Mouse (Mus musculus): ENCODE measurements around the gene Chmp3. TPM values are rescaled to one million over a fixed set of nuclear protein-coding genes. Genes with fewer than 3 reads are reported as not detected.

Gene Chmp3
- total RNA-seq, 1 experiment from 2014 or later = 287 TPM

DNA sequence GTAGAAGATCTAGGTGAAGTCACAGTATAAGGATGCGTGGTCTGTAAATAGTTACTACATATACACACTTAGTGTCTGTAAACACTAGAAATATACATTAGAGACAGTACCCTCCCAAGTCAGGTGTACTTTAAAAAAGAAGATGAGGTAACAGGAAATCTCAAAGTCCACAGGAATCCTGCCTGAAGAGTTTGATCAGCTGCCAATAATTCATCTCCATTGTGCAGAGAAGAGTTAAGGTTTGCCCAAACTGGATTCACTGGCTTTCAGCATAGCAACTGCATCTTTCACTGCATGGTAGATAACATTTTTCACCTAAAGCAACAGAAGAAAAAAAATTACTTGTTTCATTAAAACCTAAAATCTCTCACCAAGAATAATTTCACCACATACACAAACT, 45.8 kb downstream of the Chmp3 start:
- no peak for ATAC-seq (replicated peaks; ENCODE audit: insufficient number of reproducible peaks, low FRiP score, low TSS enrichment, poor library complexity, severe bottlenecking)

GRCm38 (mm10) chr6:71590154-71590553, 46.6 kb downstream of the Chmp3 start:
- ATAC-seq (replicated peaks; ENCODE audit: insufficient number of reproducible peaks, low FRiP score, low TSS enrichment, poor library complexity, severe bottlenecking) = no peak

DNA sequence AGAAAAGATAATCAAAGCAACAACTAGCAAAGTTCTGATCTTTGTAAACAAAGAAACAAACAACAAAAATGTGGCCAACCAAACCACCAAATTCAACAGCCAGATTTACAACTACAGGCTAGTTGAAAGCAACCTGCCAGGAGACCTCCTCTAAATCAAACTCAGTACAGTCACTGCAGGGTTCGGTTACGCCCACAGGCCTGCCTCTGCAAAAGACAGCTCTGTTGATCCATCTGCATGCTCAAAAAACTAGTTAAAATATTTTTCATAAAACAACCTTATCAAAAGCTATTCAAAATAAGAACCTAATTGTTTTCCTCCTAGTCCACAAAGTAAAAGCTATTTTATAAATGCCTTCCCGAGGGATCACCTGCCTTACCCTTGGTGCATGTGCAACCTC, 64.2 kb downstream of the Chmp3 start:
- ATAC-seq (replicated peaks; ENCODE audit: insufficient number of reproducible peaks, low FRiP score, low TSS enrichment, poor library complexity, severe bottlenecking) = no peak

DNA sequence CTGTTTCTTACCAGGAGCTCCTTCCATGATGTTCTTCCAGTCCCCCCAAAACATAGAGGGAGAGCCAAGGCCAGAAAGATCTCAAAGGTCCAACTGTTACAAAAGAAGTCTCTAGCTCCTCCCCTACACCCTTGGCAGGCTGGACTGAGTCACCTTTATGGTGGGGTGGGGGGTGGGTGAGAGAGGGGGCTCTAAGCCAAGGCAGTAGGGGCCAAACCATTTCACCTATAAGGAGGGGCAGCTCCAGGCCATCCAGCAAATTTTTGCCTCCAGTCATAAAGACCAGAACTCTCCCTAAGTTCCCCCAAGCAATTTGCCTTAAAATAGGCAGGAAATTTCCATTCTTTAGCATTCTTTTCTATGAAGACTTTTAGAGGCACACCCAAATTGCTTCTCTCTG, 65.4 kb downstream of the Chmp3 start:
- no peak for ATAC-seq (replicated peaks; ENCODE audit: insufficient number of reproducible peaks, low FRiP score, low TSS enrichment, poor library complexity, severe bottlenecking)

- ATAC-seq (replicated peaks; ENCODE audit: insufficient number of reproducible peaks, low FRiP score, low TSS enrichment, poor library complexity, severe bottlenecking) = no peak
Observed at GRCm38 (mm10) chr6:71609968-71610367, 66.4 kb downstream of the Chmp3 start.

- no peak for ATAC-seq (replicated peaks; ENCODE audit: insufficient number of reproducible peaks, low FRiP score, low TSS enrichment, poor library complexity, severe bottlenecking)
Observed at GRCm38 (mm10) chr6:71613225-71613624, 69.6 kb downstream of the Chmp3 start.

DNA sequence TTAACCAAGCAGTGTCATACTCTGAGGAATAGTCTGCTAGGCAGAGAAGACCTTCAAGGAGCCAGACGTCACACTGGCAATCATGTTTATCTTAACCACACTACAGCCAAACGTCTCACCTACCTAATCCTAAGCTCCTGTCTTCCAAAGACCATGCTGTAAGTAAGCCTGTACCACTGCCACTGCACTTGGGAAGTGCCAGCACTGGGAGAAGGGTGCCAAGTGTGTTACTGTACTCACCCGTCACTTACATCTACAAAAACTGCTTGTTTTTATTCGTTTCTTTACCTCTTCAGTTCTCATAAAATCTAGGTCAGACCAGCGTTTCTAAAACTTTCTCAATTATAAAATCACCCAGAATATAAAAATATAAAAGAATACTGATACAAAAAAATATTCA, 73.4 kb downstream of the Chmp3 start:
- ATAC-seq (replicated peaks; ENCODE audit: insufficient number of reproducible peaks, low FRiP score, low TSS enrichment, poor library complexity, severe bottlenecking) = no peak

DNA sequence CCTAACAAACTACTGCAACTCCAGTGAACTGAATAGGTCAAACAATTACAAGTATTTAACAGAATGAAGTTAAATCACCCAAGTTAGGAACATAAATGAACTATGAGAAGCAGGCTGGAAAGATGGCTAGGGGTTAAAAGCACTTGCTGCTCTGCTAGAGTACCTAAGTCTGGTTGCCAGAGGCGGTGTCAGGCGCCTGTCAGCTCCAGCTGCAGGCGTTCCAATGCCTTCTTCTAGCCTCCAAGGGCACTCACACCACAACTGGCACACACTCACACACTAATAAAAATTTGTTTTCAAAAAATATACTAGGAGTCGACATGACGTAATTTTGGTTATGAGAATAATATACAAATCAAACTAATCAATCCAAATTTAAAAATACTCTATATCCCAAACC, 78.0 kb downstream of the Chmp3 start:
- ATAC-seq (replicated peaks; ENCODE audit: insufficient number of reproducible peaks, low FRiP score, low TSS enrichment, poor library complexity, severe bottlenecking) = no peak

GRCm38 (mm10) chr6:71621981-71622380, 78.4 kb downstream of the Chmp3 start:
- ATAC-seq (replicated peaks; ENCODE audit: insufficient number of reproducible peaks, low FRiP score, low TSS enrichment, poor library complexity, severe bottlenecking) = no peak

GRCm38 (mm10) chr6:71624723-71625122, 81.1 kb downstream of the Chmp3 start:
- ATAC-seq (replicated peaks; ENCODE audit: insufficient number of reproducible peaks, low FRiP score, low TSS enrichment, poor library complexity, severe bottlenecking) = no peak

GRCm38 (mm10) chr6:71625984-71626383, 82.4 kb downstream of the Chmp3 start:
- ATAC-seq (replicated peaks; ENCODE audit: insufficient number of reproducible peaks, low FRiP score, low TSS enrichment, poor library complexity, severe bottlenecking) = no peak

GRCm38 (mm10) chr6:71627325-71627724, 83.7 kb downstream of the Chmp3 start:
- ATAC-seq (replicated peaks; ENCODE audit: insufficient number of reproducible peaks, low FRiP score, low TSS enrichment, poor library complexity, severe bottlenecking) = no peak

DNA sequence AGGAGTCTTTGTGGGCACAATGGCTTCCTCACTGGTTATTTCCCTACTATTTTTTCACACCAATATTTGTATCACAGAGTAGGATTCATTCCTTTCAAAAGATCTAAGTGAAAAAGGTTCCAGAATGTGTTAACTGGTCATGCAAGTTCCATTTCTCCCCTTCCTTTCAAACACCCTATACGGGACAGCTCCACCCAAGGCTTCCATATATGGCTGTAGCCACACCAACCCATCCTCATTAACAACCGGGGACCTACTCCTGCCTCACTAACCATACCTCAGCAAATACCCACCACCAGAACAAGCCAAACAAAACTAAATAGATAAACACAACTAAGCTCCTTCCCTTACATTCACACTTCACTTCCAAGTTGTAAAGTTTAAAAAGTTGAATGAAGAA, 87.6 kb downstream of the Chmp3 start:
- ATAC-seq (replicated peaks; ENCODE audit: insufficient number of reproducible peaks, low FRiP score, low TSS enrichment, poor library complexity, severe bottlenecking) = no peak

GRCm38 (mm10) chr6:71631706-71632461, 88.3 kb downstream of the Chmp3 start:
- no peak for ATAC-seq (replicated peaks; ENCODE audit: insufficient number of reproducible peaks, low FRiP score, low TSS enrichment, poor library complexity, severe bottlenecking)

Other genes starting within 250 kb of the Chmp3 start
- not detected in 3 replicates for gene Smyd1, start 221.6 kb upstream of the Chmp3 start, total RNA-seq (2017)
- 2.2 to 2.3 TPM in 2 of 3 replicates, not detected in the other for gene Cd8b1, start 221.0 kb upstream of the Chmp3 start, total RNA-seq (2017)
- gene Cd8a, start 170.4 kb upstream of the Chmp3 start, total RNA-seq (2017) = 2.0 to 4.0 TPM in 2 of 3 replicates, not detected in the other
- gene Rmnd5a, start 103.2 kb upstream of the Chmp3 start, total RNA-seq (2017) = 50.1 to 58.5 TPM (median 56.7 TPM) in 3 replicates
- gene Rnf103, start 49.9 kb upstream of the Chmp3 start, total RNA-seq (2017) = 42.9 to 54.1 TPM (median 53.0 TPM) in 3 replicates
- 77.8 to 102 TPM (median 93.9 TPM) in 3 replicates for gene Kdm3a, start 89.2 kb downstream of the Chmp3 start, total RNA-seq (2017)
- not detected in 3 replicates for gene Reep1, start 163.8 kb downstream of the Chmp3 start, total RNA-seq (2017)